Mouse (Mus musculus): ENCODE measurements around the gene Abi3bp.

Gene Abi3bp

DNA sequence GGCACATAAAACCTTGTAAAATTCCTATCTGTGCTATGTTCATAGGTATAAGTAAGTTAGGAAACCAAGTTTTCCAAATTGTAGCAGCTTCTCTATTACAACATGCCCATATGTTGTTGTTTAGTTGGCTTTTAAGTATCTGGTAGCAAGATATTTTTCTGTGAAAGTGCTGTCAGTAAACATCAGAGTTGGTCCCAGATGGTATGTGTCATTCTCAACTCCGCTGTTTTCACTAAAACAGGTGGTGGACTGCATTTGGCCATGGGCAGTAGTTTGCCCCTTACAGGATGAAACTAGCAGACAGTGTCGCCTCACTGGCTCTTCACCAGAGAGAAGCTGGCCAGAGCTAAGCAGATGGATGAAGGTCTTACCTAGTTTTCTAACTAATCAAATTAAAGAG is 26.3 kb downstream of the Abi3bp start:
- DNase-seq (ENCODE audit: low read depth, low spot score) = no peak

DNA sequence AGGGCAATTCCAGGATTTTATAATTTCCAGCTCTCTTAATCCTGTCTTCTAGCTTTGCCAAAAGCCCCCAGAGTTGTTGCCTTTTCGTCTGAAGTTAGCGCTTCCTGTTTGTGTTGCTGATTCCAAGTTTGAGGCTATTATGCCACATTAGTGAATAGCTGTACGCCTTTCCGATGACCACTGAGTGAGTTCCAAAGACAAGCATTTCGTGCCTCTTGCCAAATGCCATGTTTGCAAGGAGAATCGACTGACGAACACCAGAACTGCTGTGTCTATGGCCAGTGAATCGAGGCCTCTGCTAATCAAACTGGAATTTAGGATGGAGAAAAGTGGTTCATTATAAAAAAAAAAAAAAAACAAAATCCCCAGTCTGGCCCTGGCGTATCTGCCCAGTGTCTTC is 40.3 kb downstream of the Abi3bp start:
- DNase-seq (ENCODE audit: low read depth, low spot score) = no peak

DNA sequence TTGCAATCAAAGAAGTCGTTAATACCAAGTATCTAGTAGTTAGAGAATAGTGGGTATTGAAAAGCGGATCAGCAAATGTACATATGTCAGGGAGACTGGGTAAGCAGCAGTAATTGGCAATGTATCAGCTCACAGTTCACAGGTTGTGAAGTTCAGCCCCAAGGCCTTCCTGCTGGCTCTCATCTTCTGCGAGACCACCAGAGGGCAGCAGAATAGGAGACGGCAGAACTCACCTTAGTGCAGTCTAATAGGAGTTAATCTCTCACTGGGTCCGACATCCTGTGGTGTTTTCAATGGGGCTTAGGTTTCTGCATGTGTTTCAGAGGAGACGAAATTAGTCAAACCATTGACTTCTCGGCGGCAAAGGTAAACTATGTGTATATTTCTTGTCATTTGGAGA is 46.7 kb downstream of the Abi3bp start:
- no peak for DNase-seq (ENCODE audit: low read depth, low spot score)

DNA sequence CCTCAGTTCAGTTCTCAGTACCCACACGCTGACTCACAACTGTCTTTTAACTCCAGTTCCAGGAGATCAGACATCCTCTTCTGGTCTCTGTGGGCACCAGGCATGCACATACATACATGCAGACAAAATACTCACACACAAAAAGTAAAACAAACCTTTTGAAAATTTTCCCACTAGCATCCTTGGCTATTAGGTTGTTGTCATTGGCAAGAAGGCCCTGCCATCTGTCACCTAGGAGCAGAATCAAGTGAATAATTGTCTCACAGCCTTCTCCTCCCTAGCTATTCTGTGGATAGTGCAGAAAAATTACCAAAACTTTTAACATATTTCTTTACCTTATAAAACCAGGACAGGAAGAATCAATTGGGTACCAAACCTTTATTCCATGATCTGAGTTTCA is 48.8 kb downstream of the Abi3bp start:
- DNase-seq (ENCODE audit: low read depth, low spot score) = no peak

DNA sequence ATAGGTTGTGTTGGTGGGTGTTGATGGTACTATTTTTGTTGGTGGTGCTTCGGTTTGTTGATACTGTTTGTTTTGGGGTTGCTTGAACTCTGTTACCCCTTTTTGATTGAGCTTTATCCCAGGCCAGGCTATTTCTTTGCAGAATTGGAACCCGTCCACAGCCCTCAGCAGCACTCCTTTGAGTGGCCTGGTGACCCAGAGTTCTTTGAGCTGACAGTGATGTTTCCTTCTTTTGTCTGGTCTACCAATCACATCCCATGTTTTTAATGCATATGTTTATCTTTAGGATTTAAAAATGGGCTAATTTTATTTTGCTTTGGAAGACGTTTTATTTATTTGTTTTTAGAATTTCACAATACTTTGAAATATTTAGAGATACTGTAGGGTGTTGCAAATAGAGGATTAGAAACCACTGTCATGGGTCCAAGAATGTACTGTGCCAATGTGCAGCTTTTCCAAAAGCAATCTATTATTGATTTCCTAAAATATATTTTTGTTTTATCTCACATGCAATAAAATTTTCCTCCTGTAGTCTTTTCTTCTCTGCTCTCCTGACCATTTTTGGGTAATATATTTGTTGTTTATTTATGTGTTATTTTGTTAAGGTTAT is 50.5 kb downstream of the Abi3bp start:
- DNase-seq (ENCODE audit: low read depth, low spot score) = no peak

DNA sequence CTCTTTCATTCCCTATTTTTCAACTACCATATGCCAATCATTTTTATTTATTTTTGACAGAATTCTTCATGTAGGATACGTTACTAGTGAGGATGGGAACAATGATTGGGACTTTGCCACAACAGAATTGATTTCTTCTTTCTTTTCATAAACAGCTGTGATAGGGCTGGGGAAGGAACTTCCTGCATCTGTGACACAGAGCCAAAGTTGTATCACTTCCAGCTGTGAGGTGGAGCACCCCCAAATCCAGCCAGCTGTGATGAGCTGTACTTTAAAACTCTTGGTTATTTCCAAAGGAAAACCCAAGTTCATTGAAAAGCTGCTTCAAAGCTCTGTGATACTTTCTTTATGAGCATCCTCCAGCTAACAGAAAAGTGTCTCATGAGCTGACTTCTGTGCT is 101.9 kb downstream of the Abi3bp start:
- DNase-seq (ENCODE audit: low read depth, low spot score) = no peak

DNA sequence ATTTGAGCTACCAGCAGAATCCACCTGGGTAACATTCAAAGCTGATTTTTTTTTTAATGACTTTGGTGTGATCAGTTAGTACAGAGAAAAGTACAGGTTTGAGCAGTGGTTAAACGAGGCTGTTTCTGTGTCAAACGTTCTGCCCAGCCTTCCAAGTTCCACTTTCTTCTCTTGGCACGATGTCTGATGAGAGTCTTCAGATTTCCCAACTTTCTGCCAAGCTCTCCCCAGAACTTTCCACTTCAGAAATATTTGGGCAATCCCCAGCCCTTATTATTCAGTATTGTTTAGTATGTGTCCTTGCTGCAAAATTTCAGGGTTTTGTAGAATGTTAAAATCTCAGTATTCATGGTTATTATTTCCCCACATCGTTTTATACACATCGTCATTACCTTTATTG is 115.9 kb downstream of the Abi3bp start:
- DNase-seq (ENCODE audit: low read depth, low spot score) = no peak

DNA sequence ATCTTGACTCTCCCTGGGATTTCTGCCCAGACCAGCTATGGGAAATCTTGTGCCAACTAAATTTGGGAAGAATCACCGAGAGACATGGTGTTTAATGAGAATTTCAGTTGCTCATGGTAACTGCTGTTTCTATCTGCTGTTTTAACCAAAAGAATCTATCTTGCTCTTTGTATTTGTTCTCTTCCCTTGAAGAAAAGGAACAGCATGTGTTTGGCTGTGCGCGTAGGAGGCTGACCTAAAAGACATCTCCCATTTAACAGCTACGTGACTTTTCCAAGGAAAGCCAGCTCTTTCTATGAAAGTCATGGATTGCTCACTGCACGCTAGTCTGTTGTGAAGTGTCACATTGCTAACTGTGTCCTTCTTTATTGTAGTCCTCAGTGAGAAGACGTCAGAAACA is 117.2 kb downstream of the Abi3bp start:
- no peak for DNase-seq (ENCODE audit: low read depth, low spot score)

DNA sequence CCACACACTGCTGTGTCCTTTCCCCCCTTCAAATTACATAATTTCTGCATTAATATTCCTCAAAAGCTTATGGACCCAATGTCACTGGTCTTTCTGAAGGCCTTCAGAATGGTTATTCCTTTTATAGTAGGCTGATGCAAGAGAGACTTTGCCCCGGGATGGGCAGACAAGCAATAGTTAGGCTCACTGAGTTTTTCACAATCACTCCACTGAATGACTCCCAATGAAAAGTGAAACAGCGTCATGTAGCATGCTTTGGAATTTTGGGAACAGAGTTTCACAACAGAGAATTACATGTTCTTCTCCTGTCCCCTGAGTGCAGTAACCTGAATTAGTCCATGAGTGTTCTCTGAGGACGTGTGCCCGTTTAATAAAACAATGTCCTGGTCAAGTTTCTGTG is 120.7 kb downstream of the Abi3bp start:
- no peak for DNase-seq (ENCODE audit: low read depth, low spot score)

DNA sequence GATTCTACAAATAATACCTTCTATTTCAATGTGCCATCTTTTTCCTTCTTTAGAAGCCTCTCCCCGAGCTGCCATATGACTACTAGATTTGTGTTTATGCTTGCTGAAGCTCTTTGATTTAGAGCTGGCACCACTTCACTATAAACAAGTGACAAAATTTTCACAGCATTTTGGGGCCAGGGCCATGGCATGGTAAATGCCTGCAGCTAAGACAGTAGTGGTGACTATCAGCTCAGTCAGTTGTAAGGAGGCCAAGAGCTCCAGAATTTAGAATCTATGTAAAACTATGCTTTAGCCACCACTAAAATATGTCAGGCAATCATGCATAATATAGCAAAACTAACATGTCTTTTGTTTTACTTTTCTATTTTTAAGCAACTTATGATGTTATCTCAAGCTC is 124.7 kb downstream of the Abi3bp start:
- DNase-seq (ENCODE audit: low read depth, low spot score) = no peak

DNA sequence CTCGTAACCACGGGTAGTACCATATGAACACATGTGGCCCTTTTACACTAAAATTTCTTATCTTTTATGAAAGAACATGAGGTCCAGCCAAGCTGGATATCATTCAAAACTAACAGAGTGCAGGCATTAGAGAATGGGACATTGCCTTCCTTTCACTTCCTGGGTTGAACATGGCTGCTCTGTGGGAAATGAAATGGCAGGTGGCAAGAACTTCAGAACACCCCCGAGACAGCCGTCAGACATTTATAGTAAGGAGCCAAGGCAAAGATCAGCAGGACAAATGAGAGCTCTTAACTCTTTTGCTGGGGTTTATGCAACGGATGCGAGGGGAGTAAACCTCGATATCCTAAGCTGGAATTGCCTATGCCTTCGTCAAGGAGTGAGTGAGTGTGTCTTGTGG is 132.9 kb downstream of the Abi3bp start:
- DNase-seq (ENCODE audit: low read depth, low spot score) = no peak

DNA sequence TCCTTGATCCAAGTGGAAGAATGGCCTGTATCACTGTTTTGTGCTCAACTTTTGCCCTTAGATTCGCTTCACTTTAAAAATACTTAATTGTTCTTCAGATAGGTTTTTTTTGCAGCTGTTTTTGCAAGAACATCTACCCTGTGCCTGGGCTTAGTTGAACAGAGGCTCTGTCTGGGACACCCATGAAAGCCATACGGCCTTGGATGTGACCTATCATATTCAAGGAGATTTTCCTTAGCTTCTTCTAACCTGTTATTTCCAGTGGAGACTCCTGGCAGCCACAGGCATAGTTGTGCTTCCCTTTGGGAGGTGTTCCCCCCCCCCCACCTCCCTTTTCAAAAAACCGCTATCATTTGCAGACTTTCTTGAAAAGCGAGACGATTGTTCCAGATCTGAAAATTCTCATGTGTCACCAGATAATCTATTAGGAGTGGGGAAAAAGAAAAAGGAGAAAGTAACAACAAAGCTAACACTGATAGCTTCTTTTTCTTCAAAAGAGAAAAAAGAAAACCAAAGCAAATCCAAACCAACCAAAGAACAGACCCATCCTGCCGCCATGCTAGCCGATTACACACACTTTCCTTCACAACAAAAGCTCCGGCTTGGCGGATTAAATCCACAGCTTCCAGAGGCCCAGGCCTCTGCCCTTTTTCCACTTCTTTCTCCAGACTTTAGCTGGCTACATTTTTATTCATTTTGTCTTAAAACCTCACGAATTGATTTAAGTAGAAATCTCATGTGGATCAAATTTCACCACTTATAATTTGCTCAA is 133.6 kb downstream of the Abi3bp start:
- no peak for DNase-seq (ENCODE audit: low read depth, low spot score)

DNA sequence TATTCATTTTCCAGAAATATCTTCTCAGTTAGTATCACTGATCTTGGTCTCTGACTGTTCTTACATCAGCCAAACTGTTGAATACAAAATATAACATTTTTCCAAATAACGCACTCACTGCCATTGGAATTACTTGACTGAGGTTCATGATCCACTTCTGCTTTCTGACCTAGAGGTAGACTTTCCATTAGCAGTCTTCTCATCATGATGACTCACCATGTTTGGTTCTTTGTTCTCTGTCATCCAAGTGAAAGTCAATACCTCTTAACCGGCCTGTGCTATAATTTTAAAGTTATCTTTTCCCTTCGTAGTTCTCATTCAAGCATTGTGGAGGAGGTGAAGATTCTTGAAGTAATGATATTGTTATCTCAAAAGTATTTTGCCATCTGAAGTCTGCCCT is 160.9 kb downstream of the Abi3bp start:
- no peak for DNase-seq (ENCODE audit: low read depth, low spot score)

DNA sequence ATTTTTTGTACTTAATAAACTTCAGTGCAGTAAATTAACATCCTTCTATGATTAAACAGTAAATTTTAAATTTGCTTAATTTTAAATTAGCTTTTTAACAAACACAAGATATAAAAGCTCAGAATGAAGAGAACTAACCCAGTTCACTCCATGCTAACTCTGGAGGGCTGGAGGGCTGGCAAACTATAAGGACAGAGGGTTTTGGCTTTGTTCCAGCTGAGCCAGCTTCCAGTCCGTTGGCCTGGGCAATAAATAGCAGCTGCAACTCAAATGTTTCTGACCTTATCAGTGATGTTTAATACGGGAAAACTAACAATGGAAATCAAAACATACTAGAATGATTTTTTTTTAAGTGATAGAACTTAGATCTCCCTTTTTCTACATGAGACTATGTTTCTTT is 167.6 kb downstream of the Abi3bp start:
- DNase-seq (ENCODE audit: low read depth, low spot score) = no peak

DNA sequence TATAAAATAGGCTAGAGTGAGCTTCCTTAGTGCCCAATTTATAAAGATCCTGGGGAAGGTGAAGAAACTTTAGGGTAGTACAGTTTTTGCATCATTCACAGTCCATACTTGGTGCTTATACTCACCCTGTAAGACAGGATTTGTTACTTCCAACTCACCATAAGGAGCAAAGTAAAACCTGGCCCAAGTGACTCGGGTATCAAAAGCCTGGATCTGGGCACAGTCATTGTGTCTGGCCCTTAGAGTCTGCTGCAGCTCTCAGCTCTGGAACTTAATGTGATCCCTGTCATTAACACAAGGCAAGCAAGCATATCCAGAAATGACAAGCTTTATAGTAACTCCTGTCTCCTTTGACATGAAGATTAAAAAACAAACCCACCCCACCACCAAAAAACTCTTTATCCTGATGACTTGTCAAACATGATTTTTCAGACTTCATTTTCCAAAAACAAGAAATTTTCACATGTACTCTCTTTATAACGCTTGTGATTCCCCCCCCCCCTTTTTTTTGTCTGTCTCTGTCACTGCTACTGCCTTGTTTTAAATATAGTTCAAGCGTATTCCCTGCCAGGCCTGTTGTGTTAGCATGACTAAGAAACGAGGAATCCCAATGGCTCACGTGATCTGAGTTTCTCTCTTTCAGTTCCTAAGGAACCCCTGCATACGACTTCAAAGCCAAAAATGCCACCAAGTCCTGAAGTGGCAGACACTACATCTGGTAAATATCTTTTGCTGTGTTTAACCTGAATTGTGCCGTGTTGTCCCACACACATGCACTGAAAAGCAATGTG is 168.9 kb downstream of the Abi3bp start:
- DNase-seq (ENCODE audit: low read depth, low spot score) = no peak

DNA sequence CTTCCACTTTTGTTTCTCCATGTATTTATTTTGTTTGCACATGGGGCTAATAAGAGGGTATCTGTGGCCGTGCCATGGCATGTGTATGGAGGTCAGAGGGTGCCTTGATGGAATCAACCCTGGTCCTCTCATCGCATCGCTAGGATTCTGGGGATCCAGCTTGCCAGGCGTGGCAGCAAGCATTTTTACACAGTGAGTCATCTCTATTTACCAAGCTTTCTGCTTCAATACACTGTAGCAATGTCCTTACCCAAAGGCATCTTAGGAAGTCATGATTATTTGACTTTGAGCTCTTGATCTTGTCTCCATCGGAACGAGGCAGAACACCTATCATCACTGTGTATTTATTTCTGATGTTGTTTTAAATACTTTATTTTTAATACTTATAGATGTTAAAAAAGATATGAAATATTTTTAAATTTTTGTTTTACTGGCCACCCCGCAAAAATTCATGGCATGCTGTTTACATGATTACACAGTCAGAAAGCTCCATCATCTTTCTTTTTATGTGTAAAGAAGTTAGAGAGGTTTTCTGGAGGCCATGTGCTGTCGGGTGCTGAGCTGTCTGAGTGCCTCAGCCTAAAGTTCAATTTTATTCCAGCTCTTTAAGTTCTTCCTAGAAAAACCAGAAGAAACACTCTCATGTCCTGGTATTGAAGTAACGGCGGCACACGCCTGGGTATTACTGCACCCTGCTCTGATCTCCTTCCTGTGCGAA is 177.7 kb downstream of the Abi3bp start:
- DNase-seq (ENCODE audit: low read depth, low spot score) = no peak

DNA sequence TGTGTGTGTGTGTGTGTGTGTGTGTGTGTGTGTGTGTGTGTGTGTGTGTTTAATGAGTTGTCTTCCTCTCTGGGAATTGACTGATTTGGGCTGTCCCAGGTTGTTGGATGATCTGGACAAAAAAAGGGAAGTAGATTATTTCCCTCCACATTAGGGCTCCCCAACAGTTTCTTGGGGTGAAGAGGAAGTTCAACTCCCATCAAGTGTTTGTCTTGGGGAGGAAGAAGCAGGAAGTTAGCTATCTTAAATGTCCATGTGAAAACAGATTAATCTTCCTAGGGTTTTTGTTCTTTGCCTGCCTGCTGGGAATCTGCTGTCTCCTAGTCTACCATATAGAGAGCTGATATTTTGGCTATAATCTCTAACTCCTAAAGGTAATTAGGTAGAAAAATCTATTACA is 181.2 kb downstream of the Abi3bp start:
- no peak for DNase-seq (ENCODE audit: low read depth, low spot score)

DNA sequence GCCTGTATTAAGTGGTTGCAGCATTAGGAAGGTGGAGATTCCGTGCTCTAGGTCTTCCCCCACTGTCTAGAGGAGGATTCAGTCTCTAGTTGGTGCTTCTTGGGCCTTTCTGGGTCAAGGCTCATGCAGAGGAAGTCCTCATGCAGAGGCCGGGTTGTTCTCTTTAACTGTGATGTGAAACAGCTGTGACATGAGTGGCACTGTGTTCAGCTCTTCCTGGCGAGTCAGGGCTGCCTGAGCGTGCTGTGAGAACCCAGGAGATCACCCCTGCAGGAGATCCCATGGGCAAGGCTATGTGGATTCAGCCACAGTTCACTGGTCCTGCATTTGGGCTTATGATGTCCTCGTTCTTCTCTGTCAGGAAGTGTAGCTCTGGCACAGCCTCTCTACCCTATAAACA is 191.8 kb downstream of the Abi3bp start:
- DNase-seq (ENCODE audit: low read depth, low spot score) = no peak

DNA sequence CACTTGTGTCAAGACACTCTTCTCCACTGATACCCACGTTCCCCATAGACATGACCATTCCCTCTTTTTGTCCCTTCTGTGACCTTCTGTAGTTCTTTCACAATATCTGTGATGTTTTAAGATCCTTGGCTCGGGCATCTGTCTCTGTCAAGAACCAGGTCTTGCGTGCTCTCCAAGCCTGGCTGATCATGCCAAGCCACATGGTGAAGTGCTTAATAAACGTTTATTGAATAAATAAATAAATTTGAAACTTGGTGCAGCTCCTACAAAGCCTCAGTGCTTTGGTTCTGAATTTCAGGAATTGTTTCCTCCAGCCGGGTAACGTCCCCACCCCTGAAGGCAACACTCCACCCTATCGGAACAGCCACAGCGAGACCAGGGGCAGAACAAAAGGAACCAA is 193.3 kb downstream of the Abi3bp start:
- DNase-seq (ENCODE audit: low read depth, low spot score) = no peak

DNA sequence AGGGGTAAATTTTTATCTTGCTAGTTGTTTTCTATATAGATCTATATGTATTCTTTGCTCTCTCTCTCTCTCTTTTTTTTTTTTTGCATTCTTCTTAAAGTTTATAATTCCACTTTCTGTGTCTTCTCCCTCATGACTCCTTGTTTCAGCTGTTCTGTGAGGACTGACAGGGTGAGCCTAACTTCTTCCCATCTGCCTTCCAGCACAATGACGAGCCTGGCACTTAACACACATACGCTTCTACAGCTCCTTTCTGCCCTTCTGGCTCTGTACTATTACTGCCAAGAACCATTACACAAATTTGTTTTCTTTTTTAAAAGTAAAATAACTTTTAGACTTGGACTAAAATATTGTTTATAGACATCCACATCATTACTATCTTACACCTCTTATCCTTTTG is 195.7 kb downstream of the Abi3bp start:
- no peak for DNase-seq (ENCODE audit: low read depth, low spot score)

DNA sequence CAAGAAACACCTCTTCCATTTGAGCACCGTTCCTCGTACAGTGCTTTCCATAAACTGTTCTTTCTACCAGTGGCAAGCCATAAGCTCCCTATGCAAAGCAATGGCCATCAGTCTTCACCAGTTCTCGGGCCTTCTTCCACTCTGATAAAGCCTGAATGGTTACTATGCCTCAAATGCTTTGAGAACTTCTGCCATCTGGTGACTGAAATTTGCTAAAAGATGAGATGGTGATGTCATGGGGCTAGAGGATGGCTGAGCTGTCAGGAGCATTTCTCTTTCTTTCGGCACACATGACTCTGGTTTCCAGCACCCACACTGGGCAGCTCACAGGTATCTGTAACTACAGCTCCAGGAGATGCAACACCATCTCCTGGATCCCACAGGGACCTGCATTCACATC is 199.5 kb downstream of the Abi3bp start:
- DNase-seq (ENCODE audit: low read depth, low spot score) = no peak

DNA sequence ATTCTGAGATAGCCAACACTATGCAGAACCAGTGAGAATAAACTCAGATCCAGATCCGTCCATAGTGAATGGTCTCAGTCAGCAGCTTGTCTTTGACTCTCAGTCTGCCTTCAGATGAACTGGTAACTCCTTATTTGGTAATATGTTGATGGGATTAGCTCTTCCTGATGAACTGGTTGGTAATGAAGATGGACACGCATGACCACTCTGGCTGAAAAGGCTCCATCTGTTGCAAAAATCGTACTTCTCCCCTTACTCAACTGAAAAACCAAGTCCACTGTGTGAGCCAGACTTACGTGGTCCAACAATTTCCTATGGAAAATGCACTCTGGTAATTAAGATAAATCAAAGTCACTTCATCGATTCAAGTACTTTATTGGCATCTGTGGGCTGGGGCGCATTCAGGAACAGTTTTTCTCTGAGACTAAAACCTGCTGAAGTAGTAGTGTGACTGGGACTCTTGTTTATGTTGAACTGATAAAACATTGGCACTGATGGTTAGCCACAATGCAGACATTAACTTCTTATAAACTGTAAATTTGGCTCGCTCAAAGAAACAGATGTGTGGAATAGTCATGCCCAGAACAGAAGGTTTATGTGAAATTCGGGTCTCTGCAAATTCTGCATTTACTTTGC is 203.4 kb downstream of the Abi3bp start:
- DNase-seq (ENCODE audit: low read depth, low spot score) = no peak
